Mouse (Mus musculus): ENCODE measurements around the gene P3h2.

Gene P3h2

GRCm38 (mm10) chr16:26065060-26065459 lies 40.5 kb downstream of the P3h2 start:
- DNase-seq (ENCODE audit: low spot score) = no peak

- no peak for DNase-seq (ENCODE audit: low spot score)
Measured at GRCm38 (mm10) chr16:26060239-26061085, 45.1 kb downstream of the P3h2 start.

DNA sequence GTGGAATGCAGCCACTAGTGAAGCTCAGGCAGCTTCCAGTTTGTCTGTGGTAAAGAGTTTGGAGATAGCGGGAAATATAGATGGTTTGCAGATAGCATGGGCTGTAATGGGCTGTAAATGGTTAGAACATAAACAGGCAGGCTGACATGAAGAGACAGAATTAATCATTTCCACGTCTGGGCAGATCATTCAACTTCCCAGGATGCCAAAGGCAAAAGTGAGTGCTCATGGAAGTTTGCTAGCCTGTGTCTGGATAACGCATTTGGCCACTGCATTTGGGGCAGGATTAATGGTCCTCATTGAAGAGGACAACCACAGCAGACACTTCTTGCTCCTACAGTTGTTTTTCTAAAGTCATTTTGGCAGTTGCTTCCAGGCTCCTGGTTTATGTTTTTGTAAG lies 52.0 kb downstream of the P3h2 start:
- no peak for DNase-seq (ENCODE audit: low spot score)

DNA sequence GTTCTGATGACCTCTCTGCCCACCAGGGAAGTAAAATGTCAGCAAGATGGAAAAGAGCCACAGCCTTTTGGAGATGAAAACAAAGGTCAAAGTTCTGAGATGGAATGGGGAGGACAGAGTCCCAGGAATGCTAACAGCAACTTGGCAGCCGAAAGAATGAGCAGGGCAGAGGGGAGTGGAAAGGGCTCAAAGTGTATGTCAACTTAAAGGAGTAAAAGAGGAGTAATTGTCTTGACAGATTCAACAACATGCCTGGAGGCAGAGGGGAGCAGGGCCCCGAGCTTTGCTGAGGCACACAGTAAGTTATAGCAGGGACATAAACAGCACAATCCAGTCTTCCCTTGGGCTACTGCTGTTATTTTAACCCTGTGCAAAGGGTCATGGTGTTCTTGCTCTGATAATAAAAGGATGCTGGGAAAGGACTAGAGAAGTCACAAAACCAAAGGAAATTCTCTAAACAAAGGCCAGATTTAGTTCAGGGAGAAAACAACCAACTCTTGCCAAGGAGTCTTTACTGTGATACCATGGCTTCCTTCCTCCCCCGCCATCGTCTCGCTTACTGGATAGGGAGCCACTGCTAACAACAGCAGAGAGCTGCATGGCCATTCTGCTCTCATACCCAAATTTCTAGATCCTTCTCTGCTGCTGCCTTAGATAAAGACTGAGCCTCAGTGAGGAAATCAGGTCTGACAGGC lies 56.0 kb downstream of the P3h2 start:
- no peak for DNase-seq (ENCODE audit: low spot score)

- no peak for DNase-seq (ENCODE audit: low spot score)
Measured at GRCm38 (mm10) chr16:26047870-26048269, 57.7 kb downstream of the P3h2 start.

GRCm38 (mm10) chr16:26047396-26047795 lies 58.2 kb downstream of the P3h2 start:
- no peak for DNase-seq (ENCODE audit: low spot score)

DNA sequence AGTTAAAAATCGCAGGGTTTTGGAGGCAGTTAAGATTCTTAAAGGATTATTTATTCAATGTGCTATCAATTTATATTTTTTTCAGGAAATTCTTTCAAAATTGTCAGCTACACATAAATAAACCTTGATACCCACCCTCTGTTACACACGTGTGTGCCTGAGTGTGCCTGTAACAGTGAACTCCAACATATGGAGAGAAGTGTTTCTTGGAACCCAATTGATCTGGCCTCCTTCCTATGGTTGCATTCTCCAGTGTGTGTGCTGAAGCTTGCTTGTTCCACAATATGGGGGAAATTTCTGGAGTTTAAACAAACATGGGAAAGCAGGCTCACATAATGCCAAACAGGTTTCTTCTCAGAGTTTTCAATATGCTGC lies 63.7 kb downstream of the P3h2 start:
- DNase-seq (ENCODE audit: low spot score) = no peak

- no peak for DNase-seq (ENCODE audit: low spot score)
Measured at GRCm38 (mm10) chr16:26041021-26041928, 64.3 kb downstream of the P3h2 start.

GRCm38 (mm10) chr16:26039320-26039719 lies 66.3 kb downstream of the P3h2 start:
- no peak for DNase-seq (ENCODE audit: low spot score)

- no peak for DNase-seq (ENCODE audit: low spot score)
Measured at GRCm38 (mm10) chr16:26035525-26035924, 70.1 kb downstream of the P3h2 start.

DNA sequence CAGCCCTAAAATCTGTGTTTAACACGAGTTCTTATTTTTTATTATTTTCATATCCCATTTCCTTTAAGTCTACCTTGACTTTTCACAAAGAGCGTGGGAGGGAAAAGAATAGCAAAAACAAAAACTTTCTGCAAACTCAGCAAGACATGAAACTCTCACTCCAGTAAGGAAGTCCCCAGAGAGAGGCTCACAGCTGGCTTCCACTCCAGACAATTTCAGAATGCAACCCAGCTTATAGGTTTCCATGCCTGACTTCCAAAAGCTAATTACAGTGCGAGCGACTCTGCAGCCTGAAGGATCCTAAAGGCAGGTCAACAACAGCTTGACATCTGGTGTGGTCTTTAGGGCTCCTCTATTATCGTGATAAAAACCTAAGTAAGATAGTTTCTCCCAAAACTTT lies 70.5 kb downstream of the P3h2 start:
- DNase-seq (ENCODE audit: low spot score) = no peak

DNA sequence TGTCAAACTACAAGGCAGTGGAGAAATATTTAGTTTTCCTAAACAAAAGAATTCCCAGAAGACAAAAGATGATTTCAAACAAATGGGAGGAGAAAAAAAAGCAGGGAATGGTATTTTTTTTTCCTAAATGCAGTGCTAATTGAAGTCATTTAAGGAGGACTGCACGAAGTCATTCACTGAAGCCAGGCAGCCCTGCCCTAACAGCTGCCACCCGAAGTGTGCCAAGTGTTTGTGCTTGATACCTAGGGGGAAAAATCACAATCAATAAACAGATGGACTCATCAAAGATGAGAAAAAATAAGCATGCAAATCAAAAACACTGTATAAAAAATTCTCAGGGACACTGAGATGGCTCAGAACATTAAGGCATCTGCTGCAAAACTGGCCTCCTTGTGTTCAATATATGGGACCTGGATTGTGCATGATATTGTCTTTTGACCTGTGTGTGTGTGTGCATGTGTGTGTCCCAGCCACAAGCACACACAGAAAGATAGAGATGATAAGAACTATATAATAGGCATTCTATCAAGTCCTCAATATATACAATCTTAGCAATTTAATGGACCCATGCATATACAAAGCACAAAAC lies 76.1 kb downstream of the P3h2 start:
- no peak for DNase-seq (ENCODE audit: low spot score)

- DNase-seq (ENCODE audit: low spot score) = no peak
Measured at GRCm38 (mm10) chr16:26026416-26026815, 79.2 kb downstream of the P3h2 start.

GRCm38 (mm10) chr16:26024543-26024942 lies 81.0 kb downstream of the P3h2 start:
- no peak for DNase-seq (ENCODE audit: low spot score)

DNA sequence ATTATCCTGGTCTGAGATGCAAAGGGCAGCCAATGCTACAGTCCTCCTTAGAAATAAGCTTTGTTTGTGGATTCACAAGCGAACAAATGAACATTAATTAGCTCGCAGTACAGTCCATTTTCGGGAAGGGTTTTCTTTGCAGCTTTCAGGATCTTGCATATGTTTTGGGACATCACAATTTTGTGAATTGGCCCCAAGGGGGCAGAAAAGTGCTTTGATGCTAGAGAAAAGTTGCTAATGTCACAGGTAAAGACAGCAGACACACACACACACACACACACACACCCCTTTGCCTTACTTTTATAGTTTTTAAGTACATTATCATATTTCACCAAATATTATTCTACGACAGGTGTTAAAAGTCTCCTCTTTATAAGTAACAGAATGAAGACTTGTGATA lies 82.2 kb downstream of the P3h2 start:
- no peak for DNase-seq (ENCODE audit: low spot score)

DNA sequence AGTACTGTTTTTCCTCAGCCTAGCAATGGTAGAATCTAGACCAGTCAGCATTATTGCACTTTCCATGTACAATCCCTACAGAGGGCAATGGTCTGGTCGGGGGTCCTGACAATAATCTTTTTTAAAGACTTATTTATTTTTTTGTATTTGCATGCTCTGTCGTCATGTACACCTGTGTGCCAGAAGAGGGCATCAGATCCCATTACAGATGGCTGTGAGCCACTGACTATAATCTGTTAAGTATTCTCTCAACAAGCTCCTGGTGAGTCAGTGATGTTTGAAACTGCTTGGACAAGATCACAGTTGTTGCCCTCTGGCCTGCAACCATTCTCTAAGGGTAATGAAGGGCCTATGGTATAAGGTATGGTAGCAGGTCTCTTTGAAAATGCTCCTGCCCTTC lies 83.8 kb downstream of the P3h2 start:
- no peak for DNase-seq (ENCODE audit: low spot score)

DNA sequence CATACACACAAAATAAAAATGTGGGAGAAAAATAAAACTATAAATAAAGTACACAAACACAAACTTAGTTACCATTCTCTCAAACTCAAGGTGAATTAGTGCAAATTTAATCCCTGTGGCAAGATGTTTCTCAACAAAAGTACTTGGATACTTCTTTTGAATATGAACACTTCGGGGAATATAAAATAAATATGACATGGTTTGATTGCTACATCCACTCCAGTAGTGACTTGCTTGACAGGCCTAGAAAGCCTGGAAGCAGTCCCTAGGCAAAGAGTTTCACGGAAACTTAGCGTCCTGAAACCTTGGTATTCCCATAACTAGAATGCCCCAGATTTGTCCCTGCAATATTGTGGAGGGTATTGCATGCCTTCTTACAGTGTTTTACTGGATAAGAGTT lies 99.8 kb downstream of the P3h2 start:
- DNase-seq (ENCODE audit: low spot score) = no peak

GRCm38 (mm10) chr16:26003261-26003660 lies 102.3 kb downstream of the P3h2 start:
- no peak for DNase-seq (ENCODE audit: low spot score)

DNA sequence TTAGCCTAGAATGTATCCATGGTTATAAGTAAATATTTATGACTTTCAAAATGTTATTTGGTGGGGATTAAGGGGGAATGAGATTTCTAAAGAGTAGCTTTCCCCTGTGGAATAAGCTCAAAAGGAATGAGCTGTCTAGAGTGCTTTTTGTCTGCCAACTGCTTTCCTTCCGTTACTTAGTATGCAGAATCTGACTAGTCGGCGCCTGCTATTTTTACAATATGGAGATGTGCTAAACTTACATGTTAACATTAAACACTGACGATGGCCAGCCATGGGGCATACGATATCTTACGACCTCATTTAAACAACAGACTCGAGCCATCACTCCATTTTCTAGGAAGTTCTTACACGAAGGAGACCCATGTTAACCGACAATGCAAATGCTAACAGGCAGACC lies 102.7 kb downstream of the P3h2 start:
- no peak for DNase-seq (ENCODE audit: low spot score)

DNA sequence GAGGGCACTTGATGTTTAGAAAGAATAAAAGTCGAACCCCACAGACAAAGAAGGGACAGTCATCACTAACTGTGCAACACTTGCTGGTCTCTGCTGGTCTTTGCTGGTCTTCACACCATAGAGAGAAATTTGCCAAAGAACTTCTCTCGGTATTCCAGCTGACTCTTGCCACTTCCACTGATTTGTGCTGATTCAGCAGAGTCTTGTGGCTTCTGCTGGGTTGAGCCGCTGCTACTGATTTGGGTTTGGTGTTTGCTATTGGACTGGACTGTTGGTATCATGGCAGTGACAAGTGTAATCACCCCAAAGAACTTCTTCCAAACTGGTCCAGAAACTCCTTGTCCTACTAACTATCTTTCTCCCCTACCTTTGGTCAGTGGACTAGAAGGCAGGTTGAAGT lies 111.0 kb downstream of the P3h2 start:
- DNase-seq (ENCODE audit: low spot score) = no peak

- no peak for DNase-seq (ENCODE audit: low spot score)
Measured at GRCm38 (mm10) chr16:25987221-25987620, 118.4 kb downstream of the P3h2 start.

DNA sequence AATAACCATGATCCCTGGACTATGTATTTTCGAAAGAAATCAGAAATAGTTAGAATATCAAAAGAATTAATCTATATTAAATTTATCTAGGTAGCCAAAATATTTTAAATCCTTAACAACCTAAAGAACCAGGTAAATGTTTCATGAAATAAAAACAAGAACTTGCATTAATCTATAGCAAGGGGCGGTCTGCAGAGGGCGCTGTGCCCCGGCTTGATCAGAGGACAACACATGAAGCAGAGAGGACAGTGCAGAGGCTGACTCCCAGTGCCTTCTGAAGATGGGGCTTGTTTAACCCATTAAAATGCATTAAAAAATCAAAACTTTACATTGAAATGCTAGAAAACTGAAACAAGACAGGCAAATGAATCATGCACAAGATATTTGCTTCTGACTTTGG lies 121.9 kb downstream of the P3h2 start:
- DNase-seq (ENCODE audit: low spot score) = no peak
